Mouse (Mus musculus) CD4-positive helper T cell, adult 2 months (primary cell): ENCODE data around the gene Catip.
A peak's percentile ranks its signal among the peaks of the same experiment; 100 is the strongest.
"Not testable (repeated sequence)": the region's sequence is repeated elsewhere in the genome, so short reads cannot be mapped to it uniquely, and the experiment has no call there.

Experiments
- DNase-seq: peaks from one replicate; pipeline ENCODE4 v3.0.0-alpha.2; 2012; ENCODE audit warnings: low read depth, missing footprints, low spot score

Catip gene

GRCm38 (mm10) chr1:74361812-74362211 is at the start of gene Catip:
Catip (plus strand) TSS chr1:74362108.
- DNase-seq = peak; percentile 72

- peak; percentile 79 for DNase-seq
These were observed 48.7 kb upstream of the Catip start for GRCm38 (mm10) chr1:74313049-74313692.

- DNase-seq = no peak
These were observed 47.1 kb upstream of the Catip start for GRCm38 (mm10) chr1:74314796-74315195.

GRCm38 (mm10) chr1:74316114-74316827 is 45.6 kb upstream of the Catip start:
- no peak for DNase-seq

GRCm38 (mm10) chr1:74318711-74319110 is 43.2 kb upstream of the Catip start:
- DNase-seq = no peak

GRCm38 (mm10) chr1:74321396-74321795 is 40.5 kb upstream of the Catip start:
- DNase-seq = no peak

GRCm38 (mm10) chr1:74326916-74327315 is 35.0 kb upstream of the Catip start:
- DNase-seq = not testable (repeated sequence)

- DNase-seq = no peak
These were observed 31.9 kb upstream of the Catip start for GRCm38 (mm10) chr1:74329899-74330431.

GRCm38 (mm10) chr1:74331046-74331681 is 30.7 kb upstream of the Catip start:
- no peak for DNase-seq

- DNase-seq = peak; percentile 97
These were observed 29.6 kb upstream of the Catip start for GRCm38 (mm10) chr1:74332241-74332763.

- DNase-seq = no peak
These were observed 29.0 kb upstream of the Catip start for GRCm38 (mm10) chr1:74332930-74333329.

- DNase-seq = no peak
These were observed 27.3 kb upstream of the Catip start for GRCm38 (mm10) chr1:74334607-74335006.

GRCm38 (mm10) chr1:74335033-74335432 is 26.9 kb upstream of the Catip start:
- DNase-seq = no peak

GRCm38 (mm10) chr1:74335436-74336170 is 26.3 kb upstream of the Catip start:
- no peak for DNase-seq

GRCm38 (mm10) chr1:74337241-74337771 is 24.6 kb upstream of the Catip start:
- no peak for DNase-seq

- DNase-seq = no peak
These were observed 23.9 kb upstream of the Catip start for GRCm38 (mm10) chr1:74338013-74338412.

GRCm38 (mm10) chr1:74338626-74339025 is 23.3 kb upstream of the Catip start:
- no peak for DNase-seq

GRCm38 (mm10) chr1:74339917-74340316 is 22.0 kb upstream of the Catip start:
- no peak for DNase-seq

GRCm38 (mm10) chr1:74340361-74340764 is 21.5 kb upstream of the Catip start:
- no peak for DNase-seq

- DNase-seq = not testable (repeated sequence)
These were observed 20.9 kb upstream of the Catip start for GRCm38 (mm10) chr1:74340992-74341391.

GRCm38 (mm10) chr1:74341898-74342297 is 20.0 kb upstream of the Catip start:
- DNase-seq = no peak
